Mouse (Mus musculus) neural tube, embryonic 15.5 days (tissue): ENCODE data around the gene Fam161a. TPM values are rescaled to one million over a fixed set of nuclear protein-coding genes. Genes with fewer than 3 reads are reported as not detected.
A peak's percentile ranks its signal among the peaks of the same experiment; 100 is the strongest.
"Not testable (repeated sequence)": the region's sequence is repeated elsewhere in the genome, so short reads cannot be mapped to it uniquely, and the experiment has no call there.

Source experiments
- ATAC-seq: fragments of 200-750 bp; cut with Nextera tagmentation; 2 replicates; pipeline ENCODE4 v1.8.0; 2017; ENCODE audit warnings: mild to moderate bottlenecking, moderate TSS enrichment, moderate library complexity; ENCODE audit not compliant: low FRiP score
- H3K27ac ChIP-seq: fragments of 300-500 bp; sonication (generic); replicated peaks from 2 replicates; pipeline ENCODE4 v1.5.1; 2015; ENCODE audit warnings: mild to moderate bottlenecking, inconsistent platforms
- H3K27me3 ChIP-seq: fragments of 300-500 bp; sonication (generic); replicated peaks from 2 replicates; pipeline ENCODE4 v1.6.1; 2015; ENCODE audit warnings: inconsistent platforms
- H3K36me3 ChIP-seq: fragments of 300-500 bp; sonication (generic); 2 replicates; pipeline ENCODE4 v1.6.1; 2015; ENCODE audit warnings: inconsistent platforms
- H3K4me1 ChIP-seq: fragments of 300-500 bp; sonication (generic); 2 replicates; pipeline ENCODE4 v1.6.1; 2015; ENCODE audit warnings: inconsistent platforms
- H3K4me2 ChIP-seq: fragments of 300-500 bp; sonication (generic); 2 replicates; pipeline ENCODE4 v1.6.1; 2015; ENCODE audit warnings: inconsistent platforms, mild to moderate bottlenecking, moderate library complexity
- H3K4me3 ChIP-seq: fragments of 300-500 bp; sonication (generic); replicated peaks from 2 replicates; pipeline ENCODE4 v1.5.1; 2015; ENCODE audit warnings: mild to moderate bottlenecking, inconsistent platforms
- H3K9ac ChIP-seq: fragments of 300-500 bp; sonication (generic); replicated peaks from 2 replicates; pipeline ENCODE4 v1.6.1; 2015; ENCODE audit warnings: mild to moderate bottlenecking, inconsistent platforms
- H3K9me3 ChIP-seq: fragments of 300-500 bp; sonication (generic); replicated peaks from 2 replicates; pipeline ENCODE4 v1.6.1; 2016; ENCODE audit warnings: inconsistent platforms
- WGBS: fragments of 180-500 bp; shearing (Covaris S2); methylation state at CpG from one replicate; pipeline ENCODE4 v1.1.7; 2015; ENCODE audit warnings: mixed read lengths; 5-methylcytosine and 5-hydroxymethylcytosine counted together
- polyA plus RNA-seq: library from polyadenylated mRNA; unstranded; fragments of >200 nt; fragmentation: Nextera tagmentation; extraction: Ambion mirVana; gene quantifications from 2 replicates; pipeline ENCODE4 v1.2.1, GENCODE M21; 2015

Gene Fam161a
- polyA plus RNA-seq, 1 experiment from 2014 or later: 3.2 TPM

GRCm38 (mm10) chr11:23020841-23021240 is 13.5 kb downstream of the Fam161a start:
- no peak overlapping the region for H3K4me2 ChIP-seq
- no peaks in the 10 kb centered on the region for H3K9me3 ChIP-seq
- 95% methylated on average over 14 of the region's 14 CpGs for WGBS
- no peaks in the 10 kb centered on the region for H3K4me1 ChIP-seq
- no peaks in the 10 kb centered on the region for H3K36me3 ChIP-seq
- no peak overlapping the region for H3K9ac ChIP-seq
- ATAC-seq: no peak
- no peak overlapping the region for H3K4me3 ChIP-seq
- H3K27me3 ChIP-seq: no peaks in the 10 kb centered on the region
- no peak overlapping the region for H3K27ac ChIP-seq

- WGBS: 95% methylated on average over 2 of the region's 2 CpGs
- no peak for ATAC-seq
Measured at GRCm38 (mm10) chr11:23023155-23023554, 15.8 kb downstream of the Fam161a start.

DNA sequence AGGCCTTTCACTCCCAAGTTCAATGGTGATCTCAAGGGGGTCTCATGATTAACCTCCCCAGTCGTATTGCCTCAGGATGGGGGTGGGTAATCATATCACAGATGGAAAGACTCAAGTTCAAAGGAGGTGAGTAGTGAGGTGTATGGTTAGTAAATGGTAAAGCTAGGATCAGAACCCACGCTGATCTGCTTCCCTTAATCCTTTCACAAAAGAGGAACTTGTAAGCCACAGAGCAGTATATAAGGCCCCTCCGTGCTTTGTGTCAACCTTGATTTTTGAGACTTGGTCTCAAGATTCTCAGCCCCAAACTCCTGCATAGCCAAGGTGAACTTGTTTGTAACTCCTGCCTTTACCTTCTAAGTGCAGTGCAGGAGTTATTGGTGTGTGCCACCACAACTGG is 16.8 kb downstream of the Fam161a start:
- ATAC-seq: no peak
- 88% methylated on average over 3 of the region's 3 CpGs for WGBS

More at GRCm38 (mm10) chr11:23023155-23023554, 15.8 kb downstream of the Fam161a start:
- no peaks in the 10 kb centered on the region for H3K27me3 ChIP-seq
- no peak overlapping the region for H3K27ac ChIP-seq
- H3K4me3 ChIP-seq: no peak overlapping the region
- no peaks in the 10 kb centered on the region for H3K36me3 ChIP-seq
- no peak overlapping the region for H3K9ac ChIP-seq
- H3K4me2 ChIP-seq: no peak overlapping the region
- no peaks in the 10 kb centered on the region for H3K9me3 ChIP-seq
- H3K4me1 ChIP-seq: no peaks in the 10 kb centered on the region

GRCm38 (mm10) chr11:23028957-23029356 is 21.6 kb downstream of the Fam161a start:
- Histone ChIP-seq H3K4me2 (no peak overlapping the region), H3K27ac (no peak overlapping the region), H3K27me3 (no peaks in the 10 kb centered on the region), H3K9me3 (no peaks in the 10 kb centered on the region), H3K36me3 (no peaks in the 10 kb centered on the region), H3K4me1 (no peaks in the 10 kb centered on the region), H3K4me3 (no peak overlapping the region), H3K9ac (no peak overlapping the region)
- WGBS: 72% methylated on average over 3 of the region's 3 CpGs
- ATAC-seq: no peak

More for the DNA sequence above, 16.8 kb downstream of the Fam161a start:
- no peak overlapping the region for H3K4me2 ChIP-seq
- H3K36me3 ChIP-seq: no peaks in the 10 kb centered on the region
- H3K9me3 ChIP-seq: no peaks in the 10 kb centered on the region
- H3K9ac ChIP-seq: no peak overlapping the region
- H3K27me3 ChIP-seq: no peaks in the 10 kb centered on the region
- H3K4me1 ChIP-seq: no peaks in the 10 kb centered on the region
- H3K4me3 ChIP-seq: no peak overlapping the region
- H3K27ac ChIP-seq: no peak overlapping the region

DNA sequence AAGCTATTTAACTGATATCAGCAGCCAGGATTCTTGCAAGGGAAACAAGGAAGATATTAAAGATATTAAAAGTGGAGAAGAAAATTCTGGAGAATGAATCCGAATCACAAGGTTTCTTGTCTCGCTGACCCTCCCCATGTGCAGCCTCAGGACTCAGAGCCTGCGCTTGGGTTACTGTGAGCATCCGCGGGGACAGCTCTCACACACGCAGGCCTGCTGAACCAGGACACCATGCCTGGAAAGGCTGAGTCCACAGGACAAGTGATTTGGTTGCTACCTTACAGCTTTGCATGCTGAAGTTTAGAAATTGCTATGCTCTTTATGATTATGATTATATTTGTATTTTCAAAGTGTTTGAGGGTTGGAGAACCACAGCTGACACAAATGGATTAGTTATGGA is 22.1 kb downstream of the Fam161a start:
- Histone ChIP-seq H3K4me1 (no peaks in the 10 kb centered on the region), H3K9me3 (no peaks in the 10 kb centered on the region), H3K36me3 (no peaks in the 10 kb centered on the region), H3K27ac (no peak overlapping the region), H3K4me3 (no peak overlapping the region), H3K9ac (no peak overlapping the region), H3K4me2 (no peak overlapping the region), H3K27me3 (no peaks in the 10 kb centered on the region)
- no peak for ATAC-seq
- WGBS: 85% methylated on average over 6 of the region's 6 CpGs

GRCm38 (mm10) chr11:23047252-23047651 is 39.9 kb downstream of the Fam161a start:
- no peak overlapping the region for H3K27ac ChIP-seq
- no peak for ATAC-seq
- no peaks in the 10 kb centered on the region for H3K27me3 ChIP-seq
- H3K4me1 ChIP-seq: 0 out of 2 replicates have a peak, but pooled peaks cover 5% of the 10 kb centered on the region
- H3K4me3 ChIP-seq: no peak overlapping the region
- H3K9ac ChIP-seq: no peak overlapping the region
- WGBS: 66% methylated on average over 5 of the region's 5 CpGs
- no peaks in the 10 kb centered on the region for H3K9me3 ChIP-seq
- H3K36me3 ChIP-seq: no peaks in the 10 kb centered on the region
- no peak overlapping the region for H3K4me2 ChIP-seq

- Histone ChIP-seq H3K4me3 (peak overlapping the region; percentile 19; the same call in 1 of the 2 replicates), H3K36me3 (no peaks in the 10 kb centered on the region), H3K4me2 (peak overlapping the region; percentile 44), H3K9me3 (no peaks in the 10 kb centered on the region), H3K27ac (no peak overlapping the region), H3K9ac (no peak overlapping the region), H3K4me1 (0 out of 2 replicates have a peak, but pooled peaks cover 5% of the 10 kb centered on the region), H3K27me3 (no peaks in the 10 kb centered on the region)
- ATAC-seq: no peak
- 37% methylated on average over 20 of the region's 20 CpGs for WGBS
Measured at GRCm38 (mm10) chr11:23047663-23048582, 40.6 kb downstream of the Fam161a start.

DNA sequence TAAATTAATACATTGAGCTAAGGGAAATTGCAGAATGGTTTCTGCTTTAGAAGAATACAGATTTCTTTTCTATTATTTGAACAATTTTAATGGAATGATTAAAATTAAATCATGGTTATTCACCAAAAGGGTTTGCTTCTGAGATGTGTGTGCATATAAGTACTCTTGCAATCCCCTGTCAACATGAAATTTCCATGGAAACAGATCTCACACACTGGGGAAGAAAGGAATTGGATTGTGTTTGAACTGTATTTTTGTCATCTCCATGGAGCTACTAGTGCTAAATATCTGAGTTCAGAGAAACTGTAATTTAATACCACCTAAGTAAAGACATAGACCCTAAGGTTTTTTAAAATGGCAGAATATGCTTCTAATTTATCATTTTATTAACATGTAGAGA is 42.3 kb downstream of the Fam161a start:
- Histone ChIP-seq H3K4me2 (no peak overlapping the region), H3K27ac (no peak overlapping the region), H3K27me3 (no peaks in the 10 kb centered on the region), H3K36me3 (no peaks in the 10 kb centered on the region), H3K4me3 (no peak overlapping the region), H3K9ac (no peak overlapping the region), H3K9me3 (no peaks in the 10 kb centered on the region), H3K4me1 (0 out of 2 replicates have a peak, but pooled peaks cover 5% of the 10 kb centered on the region)
- no peak for ATAC-seq

DNA sequence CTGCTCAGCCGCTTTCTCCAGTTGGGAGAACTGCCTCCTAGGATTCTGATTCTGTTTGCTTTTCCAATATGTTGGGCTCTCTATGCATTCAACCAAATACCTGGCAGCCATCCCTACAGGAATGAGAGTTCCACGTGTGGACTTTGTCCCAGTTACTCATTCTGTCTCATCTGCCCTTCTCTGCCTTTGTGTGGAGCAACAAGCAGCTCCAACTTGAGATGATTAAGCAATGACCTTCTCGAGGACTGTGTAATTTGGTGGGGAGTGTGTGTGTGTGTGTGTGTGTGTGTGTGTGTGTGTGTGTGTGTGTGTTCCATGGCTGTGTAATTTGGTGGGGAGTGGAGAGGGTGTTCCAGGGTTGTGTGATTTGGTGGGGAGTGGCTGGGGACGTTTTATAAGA is 45.0 kb downstream of the Fam161a start:
- H3K27me3 ChIP-seq: no peaks in the 10 kb centered on the region
- H3K27ac ChIP-seq: no peak overlapping the region
- 0 out of 2 replicates have a peak, but pooled peaks cover 5% of the 10 kb centered on the region for H3K4me1 ChIP-seq
- no peak for ATAC-seq
- H3K36me3 ChIP-seq: no peaks in the 10 kb centered on the region
- no peaks in the 10 kb centered on the region for H3K9me3 ChIP-seq
- no peak overlapping the region for H3K9ac ChIP-seq
- H3K4me2 ChIP-seq: no peak overlapping the region
- 67% methylated on average over 4 of the region's 4 CpGs for WGBS
- no peak overlapping the region for H3K4me3 ChIP-seq

DNA sequence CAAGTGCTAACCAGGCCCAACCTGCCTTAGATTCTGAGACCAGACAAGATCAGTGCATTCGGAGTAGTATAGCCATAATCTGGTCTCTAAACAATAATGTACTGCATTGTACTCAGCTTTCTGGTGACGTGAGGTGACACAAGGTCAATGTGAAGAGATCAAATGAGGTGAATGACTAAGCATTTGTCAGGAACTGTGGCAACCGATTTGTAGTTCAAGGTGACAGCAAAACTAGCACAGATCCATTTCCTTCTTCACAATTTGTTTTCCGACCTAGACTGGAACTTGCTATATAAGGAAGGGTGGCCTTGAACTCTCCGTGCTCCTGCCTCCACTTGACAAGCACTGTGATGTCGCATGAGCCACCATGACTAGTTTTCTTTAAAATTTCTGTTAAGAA is 55.8 kb downstream of the Fam161a start:
- no peak overlapping the region for H3K9ac ChIP-seq
- no peaks in the 10 kb centered on the region for H3K36me3 ChIP-seq
- no peaks in the 10 kb centered on the region for H3K27me3 ChIP-seq
- ATAC-seq: no peak
- H3K4me3 ChIP-seq: no peak overlapping the region
- peaks cover 5% of the 10 kb centered on the region; the same call in 1 of the 2 replicates for H3K4me1 ChIP-seq
- H3K9me3 ChIP-seq: no peaks in the 10 kb centered on the region
- no peak overlapping the region for H3K4me2 ChIP-seq
- WGBS: 77% methylated on average over 6 of the region's 6 CpGs
- no peak overlapping the region for H3K27ac ChIP-seq

DNA sequence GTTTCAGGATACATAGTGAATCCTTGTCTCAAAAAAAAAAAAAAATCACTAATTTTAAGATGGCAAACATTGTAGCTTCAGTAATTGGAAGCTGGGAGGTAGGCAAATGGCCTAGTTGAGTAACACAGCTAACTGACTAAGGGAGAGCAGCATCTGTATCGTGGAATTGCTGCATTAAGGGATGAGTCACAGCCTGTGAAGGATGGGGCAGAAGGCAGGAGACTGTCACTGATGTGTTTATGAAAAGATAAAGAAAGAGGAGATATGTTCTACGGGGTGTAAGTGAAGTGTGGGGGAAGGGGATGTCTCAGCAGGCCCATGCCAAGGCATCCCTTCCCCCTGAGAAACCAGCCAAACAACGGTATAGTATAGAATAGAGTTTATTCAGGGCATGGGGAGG is 56.5 kb downstream of the Fam161a start:
- WGBS: 70% methylated on average over 3 of the region's 3 CpGs
- ATAC-seq: no peak

GRCm38 (mm10) chr11:23064276-23064675 is 56.9 kb downstream of the Fam161a start:
- H3K4me3 ChIP-seq, H3K9ac ChIP-seq, H3K27me3 ChIP-seq: not testable (repeated sequence)

More for the DNA sequence above, 56.5 kb downstream of the Fam161a start:
- H3K27me3 ChIP-seq: no peaks in the 10 kb centered on the region
- H3K4me1 ChIP-seq: peaks cover 7% of the 10 kb centered on the region; the same call in 1 of the 2 replicates
- no peak overlapping the region for H3K4me3 ChIP-seq
- H3K9me3 ChIP-seq: no peaks in the 10 kb centered on the region
- no peak overlapping the region for H3K27ac ChIP-seq
- no peak overlapping the region for H3K9ac ChIP-seq
- no peak overlapping the region for H3K4me2 ChIP-seq
- no peaks in the 10 kb centered on the region for H3K36me3 ChIP-seq

More at GRCm38 (mm10) chr11:23064276-23064675, 56.9 kb downstream of the Fam161a start:
- not testable (repeated sequence) for ATAC-seq, H3K27ac ChIP-seq, H3K4me2 ChIP-seq, H3K4me1 ChIP-seq, H3K9me3 ChIP-seq, H3K36me3 ChIP-seq
- WGBS: 47% methylated on average over 3 of the region's 3 CpGs
